Mouse (Mus musculus): ENCODE data around the gene Hist1h2ao. TPM values are rescaled to one million over a fixed set of nuclear protein-coding genes. Genes with fewer than 3 reads are reported as not detected.
"Not testable (repeated sequence)": the region's sequence is repeated elsewhere in the genome, so short reads cannot be mapped to it uniquely, and the experiment has no call there.

The Hist1h2ao gene
- 1 to 10 TPM in 1 of 2 experiments, not detected in 1; 1.4 TPM for total RNA-seq (2021)
- long read RNA-seq, experiment 1 = 0 reads
- long read RNA-seq, experiment 2 = 0 reads

DNA sequence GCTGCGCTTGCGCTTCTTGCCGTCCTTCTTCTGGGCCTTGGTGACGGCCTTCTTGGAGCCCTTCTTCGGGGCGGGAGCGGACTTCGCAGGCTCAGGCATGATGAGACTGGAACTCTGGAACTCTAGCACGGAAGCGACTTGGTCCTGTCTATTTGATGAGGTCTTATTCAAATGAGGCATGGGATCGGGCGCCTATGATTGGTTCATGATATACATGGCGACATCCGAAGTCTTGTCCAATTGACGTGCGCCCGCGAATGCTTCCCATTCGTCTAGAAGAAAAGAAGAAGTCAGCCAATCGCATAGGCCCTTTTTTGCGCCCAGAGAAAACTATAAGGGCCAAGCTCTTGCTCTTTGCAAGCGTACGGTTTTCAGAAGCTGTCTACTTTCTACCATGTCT lies at the start of gene Hist1h2ao, which contains the start of gene Hist1h2bq:
Gene Hist1h2ao (plus strand): TSS at position 393 of the 400 bp plus-strand sequence.
Gene Hist1h2bq (minus strand): TSS at position 125 of the 400 bp plus-strand sequence.
- not testable (repeated sequence) for DNase-seq

DNA sequence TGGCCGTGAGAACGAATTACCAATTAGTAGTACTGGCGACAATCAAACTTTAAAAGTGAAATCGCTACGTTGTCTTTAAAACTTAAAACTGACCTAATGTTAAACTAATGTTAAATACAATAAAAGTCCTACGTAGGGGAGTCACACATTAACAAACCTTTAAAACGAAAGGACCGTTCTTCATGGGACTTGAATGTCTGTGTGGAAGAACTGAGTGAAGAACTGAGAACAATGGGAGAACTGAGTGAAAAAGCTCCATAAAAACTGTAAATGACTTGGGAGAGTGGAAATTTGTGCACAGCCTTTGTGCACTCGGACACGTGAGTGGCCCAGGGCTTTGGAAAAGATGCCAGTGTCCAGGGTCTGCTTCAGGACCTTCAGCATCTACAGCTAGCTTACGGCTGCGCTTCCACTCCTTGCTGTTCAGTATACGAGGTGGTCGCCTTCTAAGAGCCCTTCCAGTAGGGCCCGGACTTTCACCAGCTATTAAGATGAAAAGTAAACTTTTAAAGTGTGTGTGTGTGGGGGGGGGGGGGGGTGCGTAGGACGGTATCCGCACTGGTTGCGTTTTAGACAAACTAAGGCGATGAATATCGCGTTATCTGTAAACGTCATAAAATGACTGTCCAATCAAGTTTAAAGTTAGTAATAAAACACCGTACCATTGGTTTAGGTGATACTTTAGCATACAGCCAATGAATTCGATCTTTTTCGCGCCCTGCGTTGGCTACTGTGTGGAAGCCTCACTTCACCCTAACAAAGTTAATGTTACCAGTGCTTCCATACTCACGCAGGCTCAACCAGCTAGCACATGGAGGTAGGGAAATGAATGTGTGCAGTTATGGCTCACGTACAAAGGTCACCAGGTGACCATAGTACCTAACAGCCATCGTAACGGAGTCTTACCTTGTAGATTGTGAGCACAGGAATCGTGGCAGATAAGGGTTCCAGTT lies 31.2 kb upstream of the Hist1h2ao start:
- DNase-seq = peak; percentile 69 to 82

DNA sequence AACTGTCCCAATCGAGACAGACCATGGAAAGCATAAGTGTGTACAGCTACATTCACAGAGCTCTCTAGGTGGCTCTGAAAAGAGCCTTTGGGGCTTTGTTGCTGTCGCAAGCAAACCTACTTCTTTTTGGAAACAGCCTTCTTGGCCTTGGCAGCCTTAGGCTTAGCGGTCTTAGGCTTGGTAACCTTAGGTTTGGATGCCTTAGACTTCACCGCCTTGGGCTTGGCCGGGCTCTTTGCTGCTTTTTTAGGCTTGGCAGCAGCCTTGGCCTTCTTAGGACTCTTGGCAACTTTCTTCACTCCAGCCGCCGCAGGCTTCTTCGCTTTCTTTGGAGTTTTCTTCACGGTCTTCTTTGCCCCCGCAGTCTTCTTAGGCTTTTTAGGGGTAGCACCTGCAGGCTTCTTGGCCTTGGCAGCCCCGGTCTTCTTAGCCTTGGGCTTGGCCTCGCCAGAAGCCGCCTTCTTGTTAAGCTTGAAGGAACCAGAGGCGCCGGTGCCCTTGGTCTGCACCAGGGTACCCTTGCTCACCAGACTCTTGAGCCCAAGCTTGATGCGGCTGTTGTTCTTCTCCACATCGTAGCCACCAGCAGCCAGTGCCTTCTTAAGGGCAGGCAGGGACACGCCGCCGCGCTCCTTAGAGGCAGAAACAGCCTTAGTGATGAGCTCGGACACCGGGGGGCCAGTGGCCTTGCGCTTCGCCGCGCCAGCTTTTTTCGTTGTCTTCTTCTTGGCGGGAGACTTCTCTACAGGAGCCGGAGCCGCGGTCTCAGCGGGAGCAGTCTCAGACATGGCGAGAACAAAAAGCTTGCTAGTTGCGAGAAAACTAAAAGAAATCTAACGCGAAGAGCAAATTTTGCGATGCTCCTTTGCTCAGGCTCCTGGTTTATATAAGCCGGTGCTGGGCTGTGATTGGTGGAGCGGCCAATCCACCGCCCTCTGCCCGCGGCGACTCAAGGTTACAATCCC lies 30.2 kb upstream of the Hist1h2ao start, which contains the start of gene Hist1h1b:
Gene Hist1h1b (minus strand): TSS at position 859 of the 965 bp plus-strand sequence.
- DNase-seq = peak; percentile 42 to 63

DNA sequence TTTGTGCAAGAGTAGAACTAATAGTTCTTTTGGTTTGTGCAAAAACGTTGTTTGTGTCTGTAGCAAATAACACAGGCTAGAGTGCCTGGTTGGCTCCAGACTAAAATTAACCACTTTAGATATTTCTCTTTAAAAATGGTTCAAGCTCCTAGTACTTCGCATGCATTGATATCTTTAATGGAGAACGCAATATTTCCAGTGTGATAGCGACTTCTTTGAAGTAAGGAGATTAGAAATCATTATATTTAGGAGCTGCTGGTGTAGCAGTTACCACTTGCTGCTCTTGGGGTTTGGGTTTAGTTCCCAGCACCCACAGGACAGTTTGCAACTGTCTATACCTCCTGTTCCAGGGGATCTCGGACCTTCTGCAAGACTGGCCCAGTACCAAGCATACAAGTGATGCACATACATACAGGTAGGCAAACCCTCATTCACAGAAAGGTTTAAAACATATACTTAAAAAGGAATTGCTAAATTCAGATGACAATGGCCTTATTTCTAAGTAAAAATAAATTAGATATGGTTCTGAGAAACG lies 29.2 kb upstream of the Hist1h2ao start:
- DNase-seq = no peak

DNA sequence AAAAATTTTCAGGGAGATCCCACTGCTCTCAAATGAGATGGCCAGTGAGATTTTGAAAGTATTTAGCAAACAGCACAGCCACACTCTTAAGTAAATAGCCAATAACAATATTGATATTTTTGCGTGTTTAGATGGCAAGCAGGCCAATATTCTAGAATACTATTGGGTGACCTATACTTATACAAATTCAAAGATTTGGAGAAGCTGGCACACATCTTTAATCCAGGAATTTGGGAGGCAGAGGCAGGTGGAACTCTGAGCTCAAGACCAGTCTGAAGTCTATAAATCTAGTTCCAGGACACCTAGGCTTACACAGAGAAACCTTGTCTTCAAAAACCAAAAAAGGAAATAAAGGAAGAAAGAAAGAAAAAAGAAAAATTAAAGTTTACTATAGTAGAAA lies 28.6 kb upstream of the Hist1h2ao start:
- no peak for DNase-seq

DNA sequence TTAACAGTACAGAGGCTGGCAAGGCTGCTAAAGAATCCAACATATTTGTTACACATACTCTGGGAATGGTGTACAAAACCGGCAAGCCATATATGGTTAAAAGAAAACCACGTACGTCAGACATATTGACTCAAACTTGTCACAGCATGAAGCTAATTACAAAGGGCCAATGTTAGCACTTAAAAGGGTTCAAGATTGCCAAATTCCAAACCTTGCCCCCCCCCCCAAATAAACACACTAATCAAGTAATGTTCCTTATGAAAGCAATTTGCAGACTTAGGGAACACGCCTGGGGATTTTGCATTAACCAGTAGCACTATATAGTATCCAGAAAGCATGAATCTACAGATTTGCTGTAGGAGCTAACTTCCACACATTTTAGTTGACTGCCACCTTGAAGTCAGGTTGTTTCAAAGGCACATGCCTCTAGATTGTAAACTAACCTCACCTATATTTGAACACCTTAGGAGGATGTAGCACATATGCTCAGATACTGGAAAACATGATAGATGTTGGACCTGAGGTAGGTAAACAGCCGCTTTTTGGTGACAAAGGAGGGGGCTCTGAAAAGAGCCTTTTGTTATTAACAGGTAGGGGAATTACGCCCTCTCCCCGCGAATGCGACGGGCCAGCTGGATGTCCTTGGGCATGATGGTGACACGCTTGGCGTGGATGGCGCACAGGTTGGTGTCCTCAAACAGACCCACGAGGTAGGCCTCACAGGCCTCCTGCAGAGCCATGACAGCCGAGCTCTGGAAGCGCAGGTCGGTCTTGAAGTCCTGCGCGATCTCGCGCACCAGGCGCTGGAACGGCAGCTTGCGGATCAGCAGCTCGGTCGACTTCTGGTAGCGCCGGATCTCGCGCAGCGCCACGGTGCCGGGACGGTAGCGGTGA lies 27.7 kb upstream of the Hist1h2ao start:
- peak in 1 of 2 experiments; percentile 41 for DNase-seq

DNA sequence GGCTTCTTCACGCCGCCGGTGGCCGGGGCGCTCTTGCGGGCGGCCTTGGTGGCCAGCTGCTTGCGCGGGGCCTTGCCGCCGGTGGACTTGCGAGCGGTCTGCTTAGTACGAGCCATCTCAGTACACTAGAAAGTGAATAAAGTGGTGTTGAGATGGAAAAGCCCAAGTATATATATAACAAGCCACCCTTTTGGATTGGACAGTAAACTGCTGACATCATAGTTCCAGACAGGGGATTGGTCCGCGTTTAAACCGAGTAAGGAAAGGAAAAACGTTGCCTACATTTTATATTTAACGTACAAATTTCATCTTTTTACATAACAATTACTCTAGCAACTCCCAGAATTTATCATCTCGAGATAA lies 27.0 kb upstream of the Hist1h2ao start, which contains the start of gene Hist1h3i:
Gene Hist1h3i (minus strand): TSS at position 116 of the 363 bp plus-strand sequence.
- peak; percentile 74 to 75 for DNase-seq

DNA sequence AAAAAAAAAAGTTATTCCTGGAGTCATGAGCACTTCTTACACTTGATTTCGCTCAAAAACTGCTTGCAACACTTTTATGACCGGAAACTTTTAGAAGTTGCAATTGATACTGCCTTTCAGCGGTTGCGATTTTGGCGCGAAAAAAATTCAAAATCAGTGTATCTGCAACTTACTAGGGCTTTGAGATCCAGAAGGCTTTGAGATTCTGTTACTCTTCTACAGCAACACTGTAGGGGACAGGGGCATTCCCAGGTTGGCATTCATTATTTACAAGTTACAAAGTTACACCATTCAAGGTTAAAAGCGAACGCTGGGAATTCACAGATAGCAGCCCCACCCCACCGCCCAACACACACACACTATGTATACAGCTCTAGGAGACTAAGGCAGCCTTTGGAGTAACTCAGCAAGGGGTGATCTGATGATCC lies 26.5 kb upstream of the Hist1h2ao start:
- peak in 1 of 2 experiments; percentile 44 for DNase-seq

DNA sequence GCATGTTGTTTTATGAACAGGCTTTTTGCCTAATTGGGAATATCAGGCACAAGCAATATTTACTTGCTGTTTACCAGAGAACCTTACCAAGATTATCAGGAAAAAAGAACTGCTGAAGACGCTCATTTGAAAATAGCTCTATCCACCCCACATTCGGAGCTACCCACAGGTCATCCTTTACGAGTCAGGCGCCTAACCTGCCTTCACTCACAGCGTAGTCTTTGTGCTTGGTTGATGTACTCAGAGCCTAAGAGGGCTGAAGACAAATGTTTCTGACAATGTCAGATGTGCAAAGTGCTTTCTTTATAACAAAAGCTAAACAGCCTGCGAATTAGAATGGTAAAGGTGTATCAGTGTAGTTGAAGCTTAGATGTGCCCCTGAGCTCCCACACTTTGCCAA lies 26.0 kb upstream of the Hist1h2ao start:
- no peak for DNase-seq

DNA sequence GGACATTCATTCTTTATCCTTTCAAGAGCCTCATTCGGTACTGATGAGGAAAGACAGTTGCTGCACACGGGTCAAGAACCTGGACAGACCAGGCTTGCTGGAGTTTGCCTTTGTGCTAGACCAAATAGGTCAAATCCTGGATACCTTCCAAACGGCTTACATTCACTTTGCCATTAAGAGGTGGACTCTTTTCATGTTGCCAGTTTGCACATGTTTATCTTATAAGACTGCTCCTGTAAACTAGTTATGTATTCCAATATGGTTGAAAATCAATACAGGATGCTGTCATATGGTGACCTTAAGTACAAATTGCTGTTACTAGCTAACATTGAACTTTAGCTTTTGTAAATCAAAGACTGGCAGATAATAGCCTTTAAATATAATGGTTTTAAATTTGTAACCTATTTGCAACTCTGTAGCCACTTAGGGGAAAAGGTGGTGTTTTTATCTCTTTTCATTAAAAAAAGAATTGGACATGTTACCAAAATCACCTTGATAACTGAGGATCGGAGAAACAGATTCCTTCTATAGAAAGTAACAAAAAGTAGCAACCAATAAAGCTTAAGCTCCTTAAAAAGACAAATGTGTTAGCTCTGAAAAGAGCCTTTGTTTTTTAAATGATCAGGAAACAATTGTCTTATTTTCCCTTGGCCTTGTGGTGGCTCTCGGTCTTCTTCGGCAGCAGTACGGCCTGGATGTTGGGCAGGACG lies 23.9 kb upstream of the Hist1h2ao start:
- no peak for DNase-seq

DNA sequence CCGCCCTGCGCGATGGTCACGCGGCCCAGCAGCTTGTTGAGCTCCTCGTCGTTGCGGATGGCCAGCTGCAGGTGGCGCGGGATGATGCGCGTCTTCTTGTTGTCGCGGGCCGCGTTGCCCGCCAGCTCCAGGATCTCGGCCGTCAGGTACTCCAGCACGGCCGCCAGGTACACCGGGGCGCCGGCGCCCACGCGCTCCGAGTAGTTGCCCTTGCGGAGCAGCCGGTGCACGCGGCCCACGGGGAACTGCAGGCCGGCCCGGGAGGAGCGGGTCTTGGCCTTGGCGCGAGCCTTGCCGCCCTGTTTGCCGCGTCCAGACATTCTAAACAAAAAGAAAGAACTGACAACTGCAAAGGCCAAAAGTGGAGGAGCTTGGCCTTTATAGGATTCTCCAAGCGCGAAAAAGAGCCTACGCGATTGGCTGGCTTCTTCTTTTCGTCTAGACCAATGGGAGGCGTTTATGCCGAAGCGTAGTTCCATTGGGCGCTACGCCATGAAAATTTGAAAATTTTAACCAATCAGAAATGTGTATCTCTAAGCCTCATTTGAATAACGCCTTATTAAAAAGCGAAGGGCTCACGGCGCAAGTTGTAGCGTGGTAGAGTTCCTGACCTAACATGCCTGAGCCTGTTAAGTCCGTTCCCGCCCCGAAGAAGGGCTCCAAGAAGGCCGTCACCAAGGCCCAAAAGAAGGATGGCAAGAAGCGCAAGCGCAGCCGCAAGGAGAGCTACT lies 23.2 kb upstream of the Hist1h2ao start, which contains the start of the genes Hist1h2an and Hist1h2bp:
Gene Hist1h2an (minus strand): TSS at position 320 of the 731 bp plus-strand sequence.
Gene Hist1h2bp (plus strand): TSS at position 563 of the 731 bp plus-strand sequence.
- peak; percentile 92 to 93 for DNase-seq

DNA sequence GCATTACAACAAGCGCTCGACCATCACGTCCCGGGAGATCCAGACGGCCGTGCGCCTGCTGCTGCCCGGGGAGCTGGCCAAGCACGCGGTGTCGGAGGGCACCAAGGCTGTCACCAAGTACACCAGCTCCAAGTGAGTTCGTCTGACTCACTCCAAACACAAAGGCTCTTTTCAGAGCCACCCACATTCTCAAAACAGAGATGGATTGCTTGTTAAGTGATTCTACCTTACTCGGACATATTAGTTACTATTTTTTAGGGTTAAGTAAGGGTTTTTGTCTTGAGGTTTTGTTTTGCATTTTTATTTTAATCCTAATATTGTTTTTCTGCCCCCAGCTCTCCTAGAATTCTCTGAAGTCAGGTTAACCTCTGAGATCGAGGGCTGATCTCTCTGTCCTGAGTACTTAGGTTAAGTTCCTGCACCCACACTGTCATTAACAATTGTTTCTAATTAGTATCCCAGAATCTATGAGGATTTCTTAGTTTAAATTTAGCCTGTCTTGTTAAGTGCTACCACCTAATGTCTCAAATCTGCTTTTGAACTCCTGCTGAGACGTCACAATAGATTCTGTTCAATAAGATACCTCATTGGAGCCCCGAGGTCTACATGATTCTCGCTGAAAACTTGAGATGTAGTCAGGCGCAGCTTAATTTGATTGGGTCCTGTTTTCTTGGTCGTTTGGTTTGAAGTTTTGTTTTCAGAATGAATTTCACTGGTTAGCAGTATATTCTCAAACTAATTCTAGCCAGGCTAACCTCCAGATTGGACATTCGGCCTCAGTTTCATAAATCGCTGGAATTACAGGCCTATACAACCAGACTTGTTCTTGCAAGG lies 22.3 kb upstream of the Hist1h2ao start:
- DNase-seq = no peak

DNA sequence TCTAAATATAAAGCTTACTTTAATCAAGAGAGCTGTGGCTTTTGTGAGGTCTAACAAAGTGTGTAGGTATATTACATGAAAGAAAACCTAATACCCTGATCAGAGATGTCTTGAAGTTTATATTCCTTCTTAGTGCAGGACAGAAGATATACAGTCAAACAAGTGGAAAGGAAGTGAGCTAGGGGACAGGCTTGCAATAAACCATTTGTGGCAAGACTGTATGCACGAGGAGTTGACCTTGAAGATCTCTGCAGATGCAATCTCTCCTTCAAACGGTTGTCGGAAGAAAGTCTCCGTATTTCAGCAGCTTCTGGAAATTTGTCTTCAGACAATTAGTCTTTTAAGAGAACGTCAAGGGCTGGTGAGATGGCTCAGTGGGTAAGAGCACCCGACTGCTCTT lies 20.3 kb upstream of the Hist1h2ao start:
- no peak for DNase-seq

DNA sequence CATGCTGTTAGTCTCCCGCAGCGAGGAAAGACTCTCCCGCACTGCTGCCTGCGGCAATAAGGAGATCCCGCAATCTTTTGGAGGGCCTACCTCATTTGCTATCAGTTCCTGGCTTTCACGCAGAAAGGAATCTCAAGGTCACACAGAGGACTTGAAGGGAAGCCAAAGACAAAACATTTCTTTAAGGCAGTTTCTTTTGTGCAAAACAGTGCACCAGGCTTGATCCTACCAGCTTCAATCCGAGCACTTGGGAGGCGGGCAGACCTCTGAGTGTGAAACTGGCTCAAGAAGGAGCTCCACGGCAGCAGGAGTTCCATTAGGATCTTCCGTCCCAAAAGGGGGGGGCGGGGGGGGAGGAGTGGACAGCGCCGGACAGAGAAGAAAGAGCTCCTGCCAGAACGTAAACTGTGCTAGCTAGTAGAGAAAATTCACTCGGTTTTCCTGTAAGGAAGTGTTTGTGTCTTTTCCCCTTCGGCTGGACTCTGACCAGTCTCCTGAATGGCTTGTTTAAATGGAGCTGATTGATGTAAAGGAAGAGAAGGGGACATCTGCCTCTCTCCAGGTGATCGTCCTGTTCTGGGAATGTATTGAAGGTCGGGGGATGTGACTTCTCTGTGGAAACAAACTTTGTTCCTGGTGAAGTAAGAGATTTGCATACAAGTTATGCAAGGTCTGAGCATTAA lies 19.5 kb upstream of the Hist1h2ao start:
- DNase-seq = no peak

DNA sequence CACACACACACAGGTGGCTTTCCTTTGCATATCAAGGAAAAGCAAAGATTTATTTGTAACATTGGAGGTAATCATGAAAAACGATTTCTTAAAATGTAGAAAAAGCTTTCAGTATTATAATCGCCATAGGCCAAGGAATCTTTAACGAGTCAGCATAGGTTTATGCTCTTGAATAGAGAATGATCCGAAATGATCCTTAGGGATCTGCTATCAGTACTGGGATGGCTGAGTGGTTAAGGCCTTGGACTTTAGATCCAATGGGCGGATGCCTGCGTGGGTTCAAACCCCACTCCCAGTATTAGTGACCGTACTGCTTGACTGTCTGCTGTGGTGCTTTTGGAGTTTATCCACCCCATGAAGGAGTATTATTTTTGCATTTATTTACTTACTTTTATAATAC lies 14.7 kb upstream of the Hist1h2ao start:
- no peak for DNase-seq

DNA sequence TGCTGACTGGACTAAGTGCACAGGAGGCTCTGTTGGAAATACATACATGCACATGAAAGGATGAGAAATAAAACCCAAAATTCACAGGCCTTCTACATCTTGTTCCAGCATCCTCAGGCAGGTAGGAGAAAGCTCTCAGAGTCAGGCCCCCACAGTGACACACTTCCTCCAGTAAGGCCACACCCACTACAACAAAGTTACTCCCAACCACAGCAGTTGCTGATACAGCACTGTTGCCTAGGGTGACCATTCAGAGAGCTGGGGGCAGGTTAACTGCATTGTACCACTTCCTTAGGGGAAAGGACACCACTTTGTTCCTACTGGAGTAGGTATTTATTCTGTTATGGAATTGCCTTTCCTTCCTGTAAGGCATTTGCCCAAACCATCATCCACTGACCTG lies 13.1 kb upstream of the Hist1h2ao start:
- DNase-seq = not testable (repeated sequence)

DNA sequence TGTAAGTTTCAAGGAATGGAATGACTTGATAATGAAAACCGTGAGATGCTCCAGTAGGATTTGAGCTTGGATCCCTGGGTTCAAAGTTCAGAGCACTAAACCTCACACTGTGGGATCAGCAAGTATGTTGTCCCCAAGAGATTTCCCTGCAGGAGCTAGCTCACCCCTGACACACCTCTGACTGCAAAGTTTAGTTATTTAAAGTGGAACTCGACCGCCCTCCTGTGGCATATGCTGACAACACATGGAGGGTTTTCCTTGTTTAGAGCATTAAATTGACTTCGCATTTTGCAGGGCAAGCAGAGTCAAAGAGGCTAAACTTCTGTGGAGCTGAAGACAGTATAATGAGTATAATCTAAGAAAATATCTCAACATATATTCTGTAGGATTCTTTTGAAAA lies 7.2 kb upstream of the Hist1h2ao start:
- DNase-seq = not testable (repeated sequence)

DNA sequence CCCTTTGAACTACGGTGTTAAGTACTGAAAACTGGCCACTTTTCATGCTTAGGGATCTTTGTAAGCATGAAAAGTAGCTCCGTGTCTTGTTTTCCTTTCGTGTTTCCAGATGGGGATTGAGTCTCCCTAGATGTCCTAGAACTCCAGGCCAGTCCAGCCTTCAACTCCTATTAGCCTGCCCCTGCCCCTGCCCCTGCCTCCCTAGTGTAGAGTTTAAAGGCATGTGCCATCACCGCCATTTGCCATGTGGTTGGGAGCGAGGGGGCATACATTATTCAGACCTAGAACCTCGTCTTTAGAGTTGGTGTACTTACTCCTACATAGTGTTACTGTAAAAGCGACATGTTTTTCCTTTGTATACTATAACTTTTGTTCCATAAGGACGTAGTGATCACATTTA lies 809 bp downstream of the Hist1h2ao start:
- not testable (repeated sequence) for DNase-seq
